Mouse (Mus musculus) liver, postnatal 0 days (tissue): Measurements from ENCODE around the gene Prrc2a. TPM values are rescaled to one million over a fixed set of nuclear protein-coding genes. Genes with fewer than 3 reads are reported as not detected.

Experiments used
- ATAC-seq: fragments of 200-750 bp; cut with Nextera tagmentation; 2 replicates; pipeline ENCODE4 v1.8.0; 2017; ENCODE audit warnings: mild to moderate bottlenecking, moderate library complexity
- DNase-seq: peaks from one replicate; pipeline ENCODE4 v3.0.0-alpha.2; 2016
- H3K27ac ChIP-seq: fragments of 300-500 bp; sonication (generic); 2 replicates; pipeline ENCODE4 v1.5.1; 2014; ENCODE audit warnings: antibody characterized with exemption, moderate library complexity, mild to moderate bottlenecking, low read depth
- H3K27me3 ChIP-seq: fragments of 300-500 bp; sonication (generic); 2 replicates; pipeline ENCODE4 v1.6.1; 2014; ENCODE audit warnings: low read length, control low read depth, mixed read lengths; ENCODE audit not compliant: insufficient read depth
- H3K36me3 ChIP-seq: fragments of 300-500 bp; sonication (generic); replicated peaks from 2 replicates; pipeline ENCODE4 v1.6.1; 2014; ENCODE audit warnings: mild to moderate bottlenecking, control low read depth, low read length, moderate library complexity, mixed read lengths; ENCODE audit not compliant: insufficient read depth
- H3K4me1 ChIP-seq: fragments of 300-500 bp; sonication (generic); 2 replicates; pipeline ENCODE4 v1.6.1; 2014; ENCODE audit warnings: antibody characterized with exemption, mild to moderate bottlenecking, control low read depth; ENCODE audit not compliant: insufficient read depth
- H3K4me2 ChIP-seq: fragments of 300-500 bp; sonication (generic); 2 replicates; pipeline ENCODE4 v1.6.1; 2014; ENCODE audit warnings: low read depth, mild to moderate bottlenecking, low read length, moderate library complexity, mixed read lengths
- H3K4me3 ChIP-seq: fragments of 300-500 bp; sonication (generic); 2 replicates; pipeline ENCODE4 v1.5.1; 2014; ENCODE audit warnings: low read depth, low read length
- H3K9ac ChIP-seq: fragments of 300-500 bp; sonication (generic); replicated peaks from 2 replicates; pipeline ENCODE4 v1.6.1; 2014; ENCODE audit warnings: mild to moderate bottlenecking, moderate library complexity
- H3K9me3 ChIP-seq: fragments of 300-500 bp; sonication (generic); 2 replicates; pipeline ENCODE4 v1.6.1; 2016; ENCODE audit warnings: mild to moderate bottlenecking, control low read depth, low read length, mixed read lengths
- CTCF ChIP-seq: sonication (generic); IDR thresholded peaks from 2 replicates; pipeline ENCODE4 v1.5.1; 2016; ENCODE audit warnings: antibody characterized with exemption, low read depth
- EP300 ChIP-seq: IDR thresholded peaks from 2 replicates; pipeline ENCODE4 v1.6.1; 2016; ENCODE audit warnings: antibody characterized with exemption, low read depth, mild to moderate bottlenecking
- WGBS: fragments of 180-500 bp; shearing (Covaris S2); extraction: QIAGEN DNeasy Blood & Tissue Kit; methylation state at CpG from one replicate; pipeline ENCODE4 v1.1.7; 2014; ENCODE audit not compliant: insufficient replicate concordance; 5-methylcytosine and 5-hydroxymethylcytosine counted together
- polyA plus RNA-seq: library from polyadenylated mRNA; unstranded; fragments of >200 nt; fragmentation: Nextera tagmentation; extraction: Ambion mirVana; gene quantifications from 2 replicates; pipeline ENCODE4 v1.2.1, GENCODE M21; 2015

Prrc2a gene
- polyA plus RNA-seq, 1 experiment from 2014 or later, result 32.9 TPM

DNA sequence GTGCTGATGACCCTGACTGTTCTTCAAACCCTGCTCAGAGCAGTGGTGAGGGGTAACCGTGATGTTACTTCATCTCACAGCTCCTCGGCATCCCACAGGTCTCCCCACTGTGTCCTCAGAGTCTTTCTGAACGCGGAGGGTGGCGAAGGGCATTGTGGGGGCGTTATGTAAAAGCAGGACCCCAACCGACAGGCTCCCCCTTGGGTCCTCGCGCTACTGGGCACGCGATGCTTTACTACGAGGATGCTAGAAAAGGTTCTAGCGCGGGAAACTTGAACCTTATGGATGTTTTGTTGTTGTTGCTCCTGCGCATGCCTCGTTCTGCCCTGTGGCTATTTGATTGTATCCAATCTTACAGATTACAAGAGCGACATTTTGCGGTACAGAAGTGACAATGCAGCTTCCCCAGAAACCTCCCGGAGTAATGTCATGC, 42.8 kb downstream of the Prrc2a start, which contains the start of gene Csnk2b:
TSS of gene Csnk2b (minus strand) at position 183 of the 433 bp plus-strand sequence.
- ATAC-seq, result peak; percentile 1; the same call in 1 of the 2 replicates
- peaks cover 22% of the 10 kb centered on the region for H3K4me1 ChIP-seq
- under 1% methylated on average over 19 of the region's 19 CpGs for WGBS

DNA sequence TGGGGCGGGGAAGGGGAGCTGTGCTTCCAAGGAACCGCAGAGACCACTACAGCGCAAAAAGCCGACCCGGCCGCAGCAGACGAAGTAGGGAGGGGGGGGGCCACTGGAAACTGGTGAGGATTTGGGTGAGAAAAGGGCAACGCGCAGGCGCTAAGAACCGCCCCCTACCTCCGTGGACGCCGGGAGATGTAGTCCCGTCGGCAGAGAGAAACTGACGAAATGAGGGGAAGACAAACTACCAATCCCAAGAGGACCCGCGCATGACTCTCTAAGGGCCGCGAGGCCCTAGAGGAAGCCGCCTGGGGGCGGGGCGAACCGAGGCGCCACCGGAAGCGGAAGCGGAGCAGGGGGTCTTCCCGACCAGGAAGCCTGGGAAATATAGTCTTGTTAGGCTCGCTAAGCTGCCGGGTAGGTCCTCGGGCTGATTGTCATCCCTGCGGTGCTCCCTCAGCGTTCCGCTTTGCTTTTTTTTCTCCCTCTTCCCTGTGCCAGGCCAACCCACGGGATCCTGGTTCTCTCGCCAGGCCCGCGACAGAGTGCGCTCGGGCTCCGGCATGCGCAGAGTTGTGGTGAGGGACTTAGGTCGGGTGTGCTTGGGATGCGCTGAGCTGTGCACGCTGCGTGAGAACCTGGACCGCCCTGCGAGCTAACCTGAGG, 43.4 kb downstream of the Prrc2a start, which contains the start of gene Gpank1:
TSS of gene Gpank1 (plus strand) at position 313 of the 657 bp plus-strand sequence.
- TF ChIP-seq EP300, result peak; percentile 58; the same call in 1 of the 2 replicates
- no peak for TF ChIP-seq CTCF
- peak within 1 kb of the TSS; percentile 88 for H3K4me3 ChIP-seq
- H3K4me1 ChIP-seq, result peaks cover 18% of the 10 kb centered on the region
- WGBS, result under 1% methylated on average over 46 of the region's 50 CpGs
- ATAC-seq (peak; percentile 94), DNase-seq (peak; percentile 96)
- H3K36me3 ChIP-seq, result peaks cover 28% of the 10 kb centered on the region
- peak within 1 kb of the TSS; percentile 89 for H3K9ac ChIP-seq
- H3K9me3 ChIP-seq, result no peaks in the 10 kb centered on the region
- peak within 1 kb of the TSS; percentile 93 for H3K27ac ChIP-seq
- peak within 1 kb of the TSS; percentile 93 for H3K4me2 ChIP-seq
- H3K27me3 ChIP-seq, result no peaks in the 10 kb centered on the region

More for the DNA sequence above, 42.8 kb downstream of the Prrc2a start, which contains the start of gene Csnk2b:
- H3K9ac ChIP-seq, result peak within 1 kb of the TSS; percentile 89
- no peaks in the 10 kb centered on the region for H3K27me3 ChIP-seq
- peak; percentile 48 for DNase-seq
- H3K27ac ChIP-seq, result peak within 1 kb of the TSS; percentile 93
- H3K4me2 ChIP-seq, result peak within 1 kb of the TSS; percentile 93
- H3K9me3 ChIP-seq, result no peaks in the 10 kb centered on the region
- TF ChIP-seq CTCF (peak; percentile 46), EP300 (no peak)
- peaks cover 25% of the 10 kb centered on the region for H3K36me3 ChIP-seq
- peak within 1 kb of the TSS; percentile 88 for H3K4me3 ChIP-seq

DNA sequence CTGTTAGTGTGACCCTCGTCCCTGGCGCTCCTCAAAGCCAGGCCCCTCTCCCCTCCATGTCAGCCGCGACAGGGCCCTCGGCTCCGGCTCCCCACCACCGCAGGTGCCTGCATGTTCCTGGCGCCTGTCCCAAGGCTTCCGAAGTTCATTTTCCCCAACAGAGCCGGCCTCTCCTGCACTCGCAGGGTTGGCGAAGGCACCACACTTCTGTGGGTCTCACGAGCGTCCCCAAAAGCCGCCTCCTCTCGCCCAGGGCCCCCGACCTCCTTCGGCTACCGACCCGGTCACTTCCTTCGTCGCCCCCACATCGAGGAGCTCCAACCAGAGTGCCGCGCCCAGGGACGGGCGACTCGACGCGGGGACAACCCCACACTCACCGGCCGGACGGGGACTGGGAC, 44.0 kb downstream of the Prrc2a start:
- no peak for TF ChIP-seq CTCF
- no peak for TF ChIP-seq EP300
- peak; percentile 10 for ATAC-seq
- Histone ChIP-seq H3K27ac (peak overlapping the region; percentile 63), H3K27me3 (no peaks in the 10 kb centered on the region), H3K4me1 (peaks cover 17% of the 10 kb centered on the region), H3K4me2 (peak overlapping the region; percentile 84), H3K9ac (peak overlapping the region; percentile 89), H3K4me3 (peak overlapping the region; percentile 88), H3K9me3 (no peaks in the 10 kb centered on the region), H3K36me3 (peaks cover 33% of the 10 kb centered on the region)
- DNase-seq, result no peak
- under 1% methylated on average over 33 of the region's 33 CpGs for WGBS

DNA sequence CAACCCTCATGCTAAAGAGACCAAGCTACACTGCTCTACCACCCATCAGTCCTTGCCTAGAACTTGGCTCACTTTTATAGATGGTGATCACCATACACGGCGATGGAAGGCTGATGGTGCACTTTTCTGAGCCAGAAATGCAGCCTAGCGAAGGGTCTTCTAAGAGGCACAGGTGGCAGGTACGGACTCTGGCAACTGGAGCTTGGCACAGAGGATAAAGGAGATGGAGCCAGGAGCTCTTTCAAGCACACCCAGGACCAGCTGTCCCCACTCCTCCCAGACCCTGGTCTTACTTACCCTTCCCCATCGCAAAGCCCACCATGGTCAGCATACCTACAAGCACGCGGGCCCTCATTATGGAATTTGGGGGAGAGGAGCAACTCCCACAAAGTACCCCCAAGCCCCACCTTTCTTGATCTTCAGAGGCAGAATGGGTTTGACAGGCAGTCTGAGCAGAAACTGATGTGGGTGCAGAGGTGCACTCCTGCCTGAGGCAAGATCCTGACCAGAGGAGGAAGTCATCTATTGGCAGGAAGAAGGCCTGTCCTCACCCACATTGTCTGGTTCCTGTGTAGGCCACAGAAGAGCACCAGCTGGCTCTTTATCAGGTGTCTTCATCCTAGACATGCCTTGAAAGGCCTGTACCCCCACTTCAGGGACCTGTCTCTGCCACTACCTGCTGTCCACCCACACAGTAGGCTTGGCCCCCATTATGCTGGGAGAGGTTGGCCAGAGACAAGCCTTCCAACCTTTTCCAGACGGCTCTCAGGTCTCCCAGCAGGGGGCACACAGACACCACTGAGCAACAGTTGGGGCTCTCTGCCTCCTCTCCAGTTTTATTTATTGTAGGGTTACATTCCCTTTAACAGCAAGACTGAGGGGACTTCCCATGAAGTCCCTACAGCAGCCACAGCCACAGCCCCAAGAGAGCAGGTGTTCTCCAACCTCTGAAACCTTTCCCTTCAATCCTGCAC, 49.4 kb downstream of the Prrc2a start, which contains the start of gene Ly6g5b:
TSS of gene Ly6g5b (minus strand) at position 383 of the 974 bp plus-strand sequence.
- Histone ChIP-seq H3K9me3 (no peaks in the 10 kb centered on the region), H3K4me3 (no peak within 1 kb of the TSS), H3K27ac (no peak within 1 kb of the TSS), H3K27me3 (no peaks in the 10 kb centered on the region), H3K4me2 (no peak within 1 kb of the TSS), H3K36me3 (peaks cover 32% of the 10 kb centered on the region), H3K4me1 (0 out of 2 replicates have a peak, but pooled peaks cover 3% of the 10 kb centered on the region), H3K9ac (no peak within 1 kb of the TSS)
- ATAC-seq (no peak; the same call in 1 of the 2 replicates), DNase-seq (peak; percentile 63)
- 75% methylated on average over 8 of the region's 8 CpGs for WGBS
- TF ChIP-seq EP300 (no peak), CTCF (peak; percentile 75)

DNA sequence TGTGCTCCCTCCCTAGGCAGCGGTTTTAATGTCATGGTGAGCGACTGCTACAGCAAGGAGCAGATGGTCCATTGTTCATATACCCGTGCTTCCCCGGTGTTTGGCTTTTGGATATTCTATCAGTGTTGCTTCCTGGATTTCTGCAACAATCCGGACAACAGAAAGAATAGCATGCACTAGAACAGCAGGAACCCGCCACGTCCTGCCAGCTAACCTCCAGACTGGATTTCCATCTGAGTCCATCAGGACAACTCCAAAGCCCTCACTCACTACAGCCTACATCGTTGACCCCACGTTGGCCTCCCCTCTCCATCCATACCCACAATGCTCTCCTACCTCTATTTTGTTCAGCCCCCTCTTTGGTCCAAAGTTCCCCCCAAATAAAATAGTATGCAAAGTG, 52.9 kb downstream of the Prrc2a start:
- DNase-seq (no peak), ATAC-seq (no peak)
- Histone ChIP-seq H3K27ac (no peak overlapping the region), H3K9me3 (no peaks in the 10 kb centered on the region), H3K9ac (no peak overlapping the region), H3K4me1 (no peaks in the 10 kb centered on the region), H3K4me2 (no peak overlapping the region), H3K27me3 (no peaks in the 10 kb centered on the region), H3K36me3 (peaks cover 15% of the 10 kb centered on the region; the same call in 1 of the 2 replicates), H3K4me3 (no peak overlapping the region)
- WGBS, result 63% methylated on average over 9 of the region's 9 CpGs
- TF ChIP-seq EP300, result no peak
- TF ChIP-seq CTCF, result no peak
